Mouse (Mus musculus): ENCODE data around the gene Cyp51.
"Not testable (repeated sequence)": the region's sequence is repeated elsewhere in the genome, so short reads cannot be mapped to it uniquely, and the experiment has no call there.

The Cyp51 gene

GRCm38 (mm10) chr5:4104341-4105040 is at the start of gene Cyp51:
Gene Cyp51 (minus strand): TSS chr5:4104746.
- peak; percentile 90 for DNase-seq (ENCODE audit: low spot score)

DNA sequence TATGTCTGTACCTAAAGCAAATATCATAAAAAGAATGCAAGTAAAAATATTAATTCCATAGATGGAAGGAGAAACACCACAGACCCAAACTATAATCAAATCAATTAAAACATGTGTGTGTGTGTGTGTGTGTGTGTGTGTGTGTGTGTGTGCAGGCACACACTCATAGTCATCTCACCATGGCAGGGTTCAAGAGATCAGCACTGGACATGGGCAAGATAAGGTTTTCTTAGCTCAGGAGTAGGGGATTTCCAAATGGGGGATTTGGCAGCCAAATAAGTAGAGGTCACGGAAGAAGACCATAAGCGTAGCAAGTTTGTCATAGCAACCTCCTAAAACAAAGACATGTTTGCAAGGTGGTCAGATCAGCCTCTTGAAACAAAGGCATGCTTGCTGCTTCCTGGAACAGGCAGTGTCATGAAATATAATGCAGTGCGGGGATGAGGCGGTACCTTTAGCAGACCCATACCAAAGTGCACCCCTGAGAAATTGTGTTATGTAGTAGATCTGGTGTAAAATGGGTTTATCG is 8.1 kb upstream of the Cyp51 start:
- DNase-seq (ENCODE audit: low spot score), result no peak

GRCm38 (mm10) chr5:4107056-4107455 is 2.5 kb upstream of the Cyp51 start:
- DNase-seq (ENCODE audit: low spot score), result not testable (repeated sequence)

DNA sequence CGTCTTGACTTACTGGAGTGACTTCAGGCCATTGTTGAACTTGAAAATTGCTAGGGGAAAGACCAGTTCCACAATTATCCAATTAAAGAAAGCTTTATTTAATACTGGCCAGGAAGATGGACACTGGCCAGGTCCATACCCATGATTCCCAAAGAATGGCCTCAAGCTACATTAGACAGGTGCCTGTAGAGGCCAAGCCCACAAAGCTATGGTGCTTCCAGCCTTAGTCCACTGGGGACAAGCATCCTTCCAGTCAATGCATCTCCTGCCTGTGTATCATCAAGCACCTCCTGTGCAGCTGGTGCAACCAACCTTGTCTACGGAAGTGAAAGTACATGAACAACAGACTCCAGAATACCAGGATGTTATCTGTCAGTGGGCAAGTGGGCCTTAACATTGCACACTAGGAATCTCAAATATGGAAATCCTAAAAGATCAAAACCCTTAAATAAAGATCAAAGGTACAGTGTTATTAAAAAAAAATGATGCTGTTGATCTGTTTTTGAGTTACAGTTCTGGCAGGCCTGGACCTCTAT is 1.2 kb upstream of the Cyp51 start:
- no peak for DNase-seq (ENCODE audit: low spot score)

- DNase-seq (ENCODE audit: low spot score), result no peak
These were observed 763 bp downstream of the Cyp51 start for GRCm38 (mm10) chr5:4103626-4104340.

- no peak for DNase-seq (ENCODE audit: low spot score)
These were observed 2.8 kb downstream of the Cyp51 start for GRCm38 (mm10) chr5:4101770-4102169.

- DNase-seq (ENCODE audit: low spot score), result no peak
These were observed 3.5 kb downstream of the Cyp51 start for GRCm38 (mm10) chr5:4101031-4101430.

DNA sequence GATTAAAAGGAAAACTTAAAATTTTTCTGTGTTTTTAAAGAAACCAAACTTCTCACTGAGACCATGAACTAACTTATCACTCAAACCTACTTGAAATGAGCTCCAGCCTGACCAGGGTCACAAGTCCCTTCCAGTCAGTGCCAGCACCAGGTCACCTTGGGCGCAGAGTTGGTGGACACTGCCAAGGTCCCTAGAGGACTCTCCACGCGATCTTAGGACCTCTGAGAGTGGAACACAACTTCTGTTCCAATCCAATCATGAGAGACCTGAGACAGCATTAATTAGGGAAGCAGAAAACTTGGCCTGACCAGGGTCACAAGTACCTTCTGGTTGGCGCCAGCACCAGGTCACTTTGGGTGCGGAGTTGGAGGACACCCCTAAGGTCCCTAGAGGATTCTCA is 10.1 kb downstream of the Cyp51 start:
- no peak for DNase-seq (ENCODE audit: low spot score)

DNA sequence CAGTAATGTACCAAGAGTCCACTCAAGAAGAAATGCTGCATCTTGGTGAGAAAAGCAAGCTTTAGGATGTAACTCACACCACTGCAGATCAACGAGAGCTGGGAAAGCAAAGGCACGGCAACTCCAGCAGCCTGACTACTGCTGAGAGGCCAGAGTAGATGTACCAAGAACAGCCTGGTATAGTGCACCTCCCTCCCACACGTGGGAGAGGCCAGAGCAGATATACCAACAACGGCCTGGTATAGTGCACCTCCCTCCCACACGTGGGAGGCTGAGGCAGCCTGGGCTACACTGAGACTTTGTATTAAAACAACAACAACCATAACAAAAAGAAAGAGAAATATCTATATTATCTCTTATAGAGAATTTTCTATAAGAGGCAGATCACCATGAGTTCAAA is 16.4 kb downstream of the Cyp51 start:
- no peak for DNase-seq (ENCODE audit: low spot score)

GRCm38 (mm10) chr5:4086309-4086708 is 18.2 kb downstream of the Cyp51 start:
- DNase-seq (ENCODE audit: low spot score), result no peak

- DNase-seq (ENCODE audit: low spot score), result no peak
These were observed 19.6 kb downstream of the Cyp51 start for GRCm38 (mm10) chr5:4084948-4085347.

GRCm38 (mm10) chr5:4081513-4081912 is 23.0 kb downstream of the Cyp51 start:
- no peak for DNase-seq (ENCODE audit: low spot score)

GRCm38 (mm10) chr5:4080861-4081260 is 23.7 kb downstream of the Cyp51 start:
- no peak for DNase-seq (ENCODE audit: low spot score)

DNA sequence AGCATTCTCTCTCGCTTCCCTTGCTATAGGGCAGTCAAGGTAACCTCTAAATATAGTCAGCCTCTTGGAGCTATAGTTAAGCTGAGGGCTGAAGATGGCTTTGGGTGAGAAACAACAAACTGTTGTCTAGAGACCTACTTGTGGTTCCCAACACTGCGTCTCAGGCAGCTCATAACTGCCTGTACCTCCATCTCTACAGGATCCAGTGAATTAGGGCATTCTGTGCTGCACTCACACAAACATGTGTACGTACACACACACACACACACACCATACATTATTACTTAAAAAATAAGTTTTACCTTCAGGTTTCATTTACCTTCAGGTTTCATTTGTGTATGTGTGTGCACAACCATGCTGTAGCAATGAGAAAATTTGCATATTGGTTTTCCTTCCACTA is 25.5 kb downstream of the Cyp51 start:
- no peak for DNase-seq (ENCODE audit: low spot score)

- DNase-seq (ENCODE audit: low spot score), result no peak
These were observed 37.3 kb downstream of the Cyp51 start for GRCm38 (mm10) chr5:4067203-4067602.

DNA sequence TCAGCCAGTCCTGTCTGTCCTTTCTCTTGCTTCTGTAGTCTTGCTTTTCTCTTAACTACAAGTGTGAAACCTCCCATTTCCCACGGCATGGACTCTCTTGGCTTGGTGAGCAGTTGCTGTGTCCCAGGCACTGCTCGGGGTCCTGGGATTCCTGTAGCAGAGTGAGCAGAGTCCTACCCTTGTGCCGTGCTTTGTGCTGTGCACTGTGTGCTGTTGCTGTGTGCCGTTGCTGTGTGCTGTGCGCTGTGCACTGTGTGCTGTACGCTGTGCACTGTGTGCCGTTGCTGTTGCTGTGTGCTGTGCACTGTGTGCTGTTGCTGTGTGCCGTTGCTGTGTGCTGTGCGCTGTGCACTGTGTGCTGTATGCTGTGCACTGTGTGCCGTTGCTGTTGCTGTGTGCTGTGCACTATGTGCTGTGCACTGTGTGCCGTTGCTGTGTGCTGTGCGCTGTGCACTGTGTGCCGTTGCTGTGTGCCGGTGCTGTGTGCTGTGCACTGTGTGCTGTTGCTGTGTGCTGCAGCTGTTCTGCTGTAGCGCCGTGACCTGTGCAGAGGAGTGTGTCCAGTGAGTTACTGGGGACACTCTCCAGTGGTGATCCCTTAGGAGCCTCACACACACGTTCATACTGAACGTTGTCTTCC is 38.0 kb downstream of the Cyp51 start:
- no peak for DNase-seq (ENCODE audit: low spot score)

- peak; percentile 31 for DNase-seq (ENCODE audit: low spot score)
These were observed 44.2 kb downstream of the Cyp51 start for GRCm38 (mm10) chr5:4060313-4060712.

DNA sequence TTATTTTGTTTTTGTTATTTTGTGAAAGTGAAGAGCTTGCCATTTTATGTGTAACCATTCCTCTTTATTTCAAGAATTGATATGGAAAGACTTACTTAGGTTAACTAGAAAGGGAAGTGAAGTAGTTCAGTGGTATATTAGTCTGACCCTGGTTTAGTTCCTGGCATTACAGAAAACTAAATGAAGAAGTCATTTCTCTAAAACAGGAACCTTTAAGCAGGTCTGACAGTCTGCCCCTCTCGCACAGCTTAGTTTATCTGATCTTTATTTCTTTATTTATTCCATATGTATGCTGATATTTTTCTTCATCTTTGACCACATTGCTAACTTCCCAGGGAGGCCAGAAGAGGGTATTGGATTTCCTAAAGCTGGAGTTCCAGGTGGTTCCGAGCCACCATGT is 63.6 kb downstream of the Cyp51 start:
- DNase-seq (ENCODE audit: low spot score), result no peak

- no peak for DNase-seq (ENCODE audit: low spot score)
These were observed 64.2 kb downstream of the Cyp51 start for GRCm38 (mm10) chr5:4040372-4040771.

DNA sequence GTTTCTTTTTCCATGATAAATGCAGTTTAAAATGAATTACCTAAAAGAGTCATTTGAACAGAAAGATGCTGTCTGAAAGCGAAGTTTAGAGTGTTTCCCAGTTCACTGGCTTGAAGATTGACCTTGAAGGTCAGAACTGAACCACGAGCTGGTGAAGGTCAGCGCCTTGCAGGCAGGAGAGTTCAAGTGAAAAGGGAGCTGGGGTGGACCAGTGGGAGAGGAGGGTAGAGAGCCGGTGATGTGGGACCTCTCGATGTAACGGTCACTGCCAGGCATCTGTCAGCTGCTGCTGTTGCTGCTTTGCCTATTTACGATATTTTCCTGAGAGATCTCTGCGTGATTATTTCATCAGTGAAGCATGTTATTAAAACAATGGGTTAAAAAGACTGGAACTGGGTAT is 65.2 kb downstream of the Cyp51 start:
- DNase-seq (ENCODE audit: low spot score), result no peak

DNA sequence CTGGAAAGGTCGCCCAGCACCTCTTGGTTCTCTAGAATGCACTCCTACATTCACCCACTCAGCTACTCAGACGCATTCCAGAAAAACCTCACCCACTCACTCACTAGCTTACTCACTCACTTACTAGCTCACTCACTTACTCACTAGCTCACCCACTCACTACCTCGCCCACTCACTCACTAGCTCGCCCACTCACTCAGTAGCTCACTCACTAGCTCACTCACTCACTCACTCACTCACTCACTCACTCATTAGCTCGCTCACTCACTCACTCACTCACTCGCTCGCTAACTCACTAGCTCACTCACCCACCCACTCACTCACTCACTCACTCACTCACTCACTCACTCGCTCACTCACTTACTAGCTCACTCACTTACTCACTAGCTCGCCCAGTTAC is 67.9 kb downstream of the Cyp51 start:
- DNase-seq (ENCODE audit: low spot score), result no peak

- no peak for DNase-seq (ENCODE audit: low spot score)
These were observed 72.7 kb downstream of the Cyp51 start for GRCm38 (mm10) chr5:4031846-4032245.
